Mouse (Mus musculus): ENCODE measurements around the gene Gm13289.
"Not testable (repeated sequence)": the region's sequence is repeated elsewhere in the genome, so short reads cannot be mapped to it uniquely, and the experiment has no call there.

DNA sequence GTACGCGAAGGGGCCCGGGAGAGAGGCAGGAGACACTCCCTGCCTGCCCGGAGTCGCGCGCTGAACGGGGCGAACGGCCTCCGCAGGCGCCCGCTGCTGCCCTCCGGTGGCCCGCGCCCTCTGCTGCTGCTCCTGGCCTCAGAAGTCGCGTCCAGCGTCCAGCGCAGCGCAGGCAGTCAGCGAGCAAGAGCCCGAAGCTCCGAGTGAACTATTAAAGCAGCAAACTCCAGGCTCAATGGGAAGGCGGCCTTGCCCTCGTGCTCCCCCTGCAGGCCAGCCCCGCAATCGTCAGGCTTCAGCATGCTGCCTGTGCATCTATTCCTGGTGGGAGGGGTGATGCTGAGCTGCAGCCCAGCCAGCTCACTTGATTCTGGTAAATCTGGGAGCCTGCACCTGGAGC, 20.4 kb downstream of the Gm13289 start, which contains the start of gene Gm13279:
- not testable (repeated sequence) for TF ChIP-seq POLR2A (IDR thresholded peaks at IDR 0.05; ENCODE audit: low read depth, low read length); CTCF (IDR thresholded peaks at IDR 0.05; ENCODE audit: extremely low read depth, insufficient read length, insufficient replicate concordance, low read depth, low read length)
